Mouse (Mus musculus): ENCODE results near the gene B4galnt1. TPM values are rescaled to one million over a fixed set of nuclear protein-coding genes. Genes with fewer than 3 reads are reported as not detected.
"Not testable (repeated sequence)": the region's sequence is repeated elsewhere in the genome, so short reads cannot be mapped to it uniquely, and the experiment has no call there.

Gene B4galnt1
- polyA plus RNA-seq, 1 experiment from 2014 or later: 27.7 TPM

- 84% methylated on average over 3 of the region's 3 CpGs for WGBS
- H3K9ac ChIP-seq (replicated peaks; ENCODE audit: low read depth, low read length); H3K9me3 ChIP-seq (ENCODE audit: control insufficient read depth, low read depth, low read length); H3K27me3 ChIP-seq (ENCODE audit: control insufficient read depth, insufficient read depth, low read length); H3K4me1 ChIP-seq (ENCODE audit: control insufficient read depth, insufficient read depth, low read length); H3K36me3 ChIP-seq (ENCODE audit: control insufficient read depth, insufficient read depth, low read length); H3K4me2 ChIP-seq (replicated peaks; ENCODE audit: low read depth, low read length); H3K4me3 ChIP-seq (ENCODE audit: low read depth, low read length); ATAC-seq (ENCODE audit: insufficient number of reproducible peaks, insufficient read depth, low FRiP score, low read depth); H3K27ac ChIP-seq (ENCODE audit: low read length): not testable (repeated sequence)
Observed at GRCm38 (mm10) chr10:127151233-127151632, 13.8 kb upstream of the B4galnt1 start.

GRCm38 (mm10) chr10:127152556-127152955, 12.5 kb upstream of the B4galnt1 start:
- WGBS: 84% methylated on average over 10 of the region's 10 CpGs

GRCm38 (mm10) chr10:127153323-127153722, 11.7 kb upstream of the B4galnt1 start:
- no peaks in the 10 kb centered on the region for H3K36me3 ChIP-seq (ENCODE audit: control insufficient read depth, insufficient read depth, low read length)
- H3K9me3 ChIP-seq (ENCODE audit: control insufficient read depth, low read depth, low read length): no peaks in the 10 kb centered on the region
- H3K4me1 ChIP-seq (ENCODE audit: control insufficient read depth, insufficient read depth, low read length): no peaks in the 10 kb centered on the region
- no peaks in the 10 kb centered on the region for H3K27me3 ChIP-seq (ENCODE audit: control insufficient read depth, insufficient read depth, low read length)
- H3K27ac ChIP-seq (ENCODE audit: low read length): no peak overlapping the region
- WGBS: 96% methylated on average over 7 of the region's 7 CpGs
- H3K4me2 ChIP-seq (replicated peaks; ENCODE audit: low read depth, low read length): no peak overlapping the region
- no peak for ATAC-seq (ENCODE audit: insufficient number of reproducible peaks, insufficient read depth, low FRiP score, low read depth)
- no peak overlapping the region for H3K4me3 ChIP-seq (ENCODE audit: low read depth, low read length)
- H3K9ac ChIP-seq (replicated peaks; ENCODE audit: low read depth, low read length): no peak overlapping the region

More at GRCm38 (mm10) chr10:127152556-127152955, 12.5 kb upstream of the B4galnt1 start:
- H3K4me2 ChIP-seq (replicated peaks; ENCODE audit: low read depth, low read length); H3K4me3 ChIP-seq (ENCODE audit: low read depth, low read length); H3K27ac ChIP-seq (ENCODE audit: low read length); H3K4me1 ChIP-seq (ENCODE audit: control insufficient read depth, insufficient read depth, low read length); H3K36me3 ChIP-seq (ENCODE audit: control insufficient read depth, insufficient read depth, low read length); H3K9ac ChIP-seq (replicated peaks; ENCODE audit: low read depth, low read length); H3K9me3 ChIP-seq (ENCODE audit: control insufficient read depth, low read depth, low read length); ATAC-seq (ENCODE audit: insufficient number of reproducible peaks, insufficient read depth, low FRiP score, low read depth); H3K27me3 ChIP-seq (ENCODE audit: control insufficient read depth, insufficient read depth, low read length): not testable (repeated sequence)

GRCm38 (mm10) chr10:127154241-127154640, 10.8 kb upstream of the B4galnt1 start:
- WGBS: 94% methylated on average over 2 of the region's 2 CpGs
- H3K4me3 ChIP-seq (ENCODE audit: low read depth, low read length): no peak overlapping the region
- H3K27me3 ChIP-seq (ENCODE audit: control insufficient read depth, insufficient read depth, low read length): no peaks in the 10 kb centered on the region
- H3K4me2 ChIP-seq (replicated peaks; ENCODE audit: low read depth, low read length): no peak overlapping the region
- H3K27ac ChIP-seq (ENCODE audit: low read length): no peak overlapping the region
- ATAC-seq (ENCODE audit: insufficient number of reproducible peaks, insufficient read depth, low FRiP score, low read depth): no peak
- H3K9me3 ChIP-seq (ENCODE audit: control insufficient read depth, low read depth, low read length): no peaks in the 10 kb centered on the region
- no peaks in the 10 kb centered on the region for H3K4me1 ChIP-seq (ENCODE audit: control insufficient read depth, insufficient read depth, low read length)
- H3K9ac ChIP-seq (replicated peaks; ENCODE audit: low read depth, low read length): no peak overlapping the region
- H3K36me3 ChIP-seq (ENCODE audit: control insufficient read depth, insufficient read depth, low read length): no peaks in the 10 kb centered on the region

GRCm38 (mm10) chr10:127154652-127155051, 10.4 kb upstream of the B4galnt1 start:
- H3K9ac ChIP-seq (replicated peaks; ENCODE audit: low read depth, low read length): no peak overlapping the region
- no peak overlapping the region for H3K4me3 ChIP-seq (ENCODE audit: low read depth, low read length)
- H3K4me1 ChIP-seq (ENCODE audit: control insufficient read depth, insufficient read depth, low read length): no peaks in the 10 kb centered on the region
- no peak overlapping the region; the same call in 1 of the 2 replicates for H3K27ac ChIP-seq (ENCODE audit: low read length)
- no peaks in the 10 kb centered on the region for H3K36me3 ChIP-seq (ENCODE audit: control insufficient read depth, insufficient read depth, low read length)
- H3K4me2 ChIP-seq (replicated peaks; ENCODE audit: low read depth, low read length): no peak overlapping the region
- 85% methylated on average over 5 of the region's 5 CpGs for WGBS
- ATAC-seq (ENCODE audit: insufficient number of reproducible peaks, insufficient read depth, low FRiP score, low read depth): no peak
- H3K27me3 ChIP-seq (ENCODE audit: control insufficient read depth, insufficient read depth, low read length): no peaks in the 10 kb centered on the region
- no peaks in the 10 kb centered on the region for H3K9me3 ChIP-seq (ENCODE audit: control insufficient read depth, low read depth, low read length)

- 58% methylated on average over 1 of the region's 1 CpGs for WGBS
- no peak overlapping the region for H3K4me3 ChIP-seq (ENCODE audit: low read depth, low read length)
- no peak; the same call in 1 of the 2 replicates for ATAC-seq (ENCODE audit: insufficient number of reproducible peaks, insufficient read depth, low FRiP score, low read depth)
Observed at GRCm38 (mm10) chr10:127156089-127156488, 8.9 kb upstream of the B4galnt1 start.

GRCm38 (mm10) chr10:127156511-127156910, 8.5 kb upstream of the B4galnt1 start:
- ATAC-seq (ENCODE audit: insufficient number of reproducible peaks, insufficient read depth, low FRiP score, low read depth): no peak
- Histone ChIP-seq H3K27ac (ENCODE audit: low read length) (no peak overlapping the region; the same call in 1 of the 2 replicates), H3K9me3 (ENCODE audit: control insufficient read depth, low read depth, low read length) (no peaks in the 10 kb centered on the region), H3K4me1 (ENCODE audit: control insufficient read depth, insufficient read depth, low read length) (no peaks in the 10 kb centered on the region), H3K9ac (replicated peaks; ENCODE audit: low read depth, low read length) (no peak overlapping the region), H3K4me3 (ENCODE audit: low read depth, low read length) (no peak overlapping the region), H3K4me2 (replicated peaks; ENCODE audit: low read depth, low read length) (no peak overlapping the region), H3K27me3 (ENCODE audit: control insufficient read depth, insufficient read depth, low read length) (no peaks in the 10 kb centered on the region), H3K36me3 (ENCODE audit: control insufficient read depth, insufficient read depth, low read length) (no peaks in the 10 kb centered on the region)
- WGBS: 45% methylated on average over 1 of the region's 1 CpGs

More at GRCm38 (mm10) chr10:127156089-127156488, 8.9 kb upstream of the B4galnt1 start:
- Histone ChIP-seq H3K4me1 (ENCODE audit: control insufficient read depth, insufficient read depth, low read length) (no peaks in the 10 kb centered on the region), H3K9me3 (ENCODE audit: control insufficient read depth, low read depth, low read length) (no peaks in the 10 kb centered on the region), H3K4me2 (replicated peaks; ENCODE audit: low read depth, low read length) (no peak overlapping the region), H3K9ac (replicated peaks; ENCODE audit: low read depth, low read length) (no peak overlapping the region), H3K27ac (ENCODE audit: low read length) (0 out of 2 replicates have a peak overlapping the region, but pooled peaks have one; percentile 6), H3K36me3 (ENCODE audit: control insufficient read depth, insufficient read depth, low read length) (no peaks in the 10 kb centered on the region), H3K27me3 (ENCODE audit: control insufficient read depth, insufficient read depth, low read length) (no peaks in the 10 kb centered on the region)

GRCm38 (mm10) chr10:127158471-127158870, 6.6 kb upstream of the B4galnt1 start:
- no peak overlapping the region for H3K4me2 ChIP-seq (replicated peaks; ENCODE audit: low read depth, low read length)
- no peaks in the 10 kb centered on the region for H3K9me3 ChIP-seq (ENCODE audit: control insufficient read depth, low read depth, low read length)
- H3K4me1 ChIP-seq (ENCODE audit: control insufficient read depth, insufficient read depth, low read length): no peaks in the 10 kb centered on the region
- no peaks in the 10 kb centered on the region for H3K27me3 ChIP-seq (ENCODE audit: control insufficient read depth, insufficient read depth, low read length)
- 65% methylated on average over 3 of the region's 3 CpGs for WGBS
- ATAC-seq (ENCODE audit: insufficient number of reproducible peaks, insufficient read depth, low FRiP score, low read depth): no peak
- H3K27ac ChIP-seq (ENCODE audit: low read length): no peak overlapping the region
- no peaks in the 10 kb centered on the region for H3K36me3 ChIP-seq (ENCODE audit: control insufficient read depth, insufficient read depth, low read length)
- H3K9ac ChIP-seq (replicated peaks; ENCODE audit: low read depth, low read length): no peak overlapping the region
- H3K4me3 ChIP-seq (ENCODE audit: low read depth, low read length): no peak overlapping the region

- no peak overlapping the region for H3K27ac ChIP-seq (ENCODE audit: low read length)
- H3K4me3 ChIP-seq (ENCODE audit: low read depth, low read length): no peak overlapping the region
- 83% methylated on average over 9 of the region's 9 CpGs for WGBS
- no peaks in the 10 kb centered on the region for H3K27me3 ChIP-seq (ENCODE audit: control insufficient read depth, insufficient read depth, low read length)
- ATAC-seq (ENCODE audit: insufficient number of reproducible peaks, insufficient read depth, low FRiP score, low read depth): no peak
- H3K4me2 ChIP-seq (replicated peaks; ENCODE audit: low read depth, low read length): no peak overlapping the region
- no peaks in the 10 kb centered on the region for H3K36me3 ChIP-seq (ENCODE audit: control insufficient read depth, insufficient read depth, low read length)
- no peak overlapping the region for H3K9ac ChIP-seq (replicated peaks; ENCODE audit: low read depth, low read length)
- no peaks in the 10 kb centered on the region for H3K4me1 ChIP-seq (ENCODE audit: control insufficient read depth, insufficient read depth, low read length)
- no peaks in the 10 kb centered on the region for H3K9me3 ChIP-seq (ENCODE audit: control insufficient read depth, low read depth, low read length)
Observed at GRCm38 (mm10) chr10:127160081-127160480, 4.9 kb upstream of the B4galnt1 start.

Measured in stomach, embryonic 14.5 days (tissue).